Mouse (Mus musculus) intestine, embryonic 14.5 days (tissue): ENCODE data around the gene Elf2. TPM values are rescaled to one million over a fixed set of nuclear protein-coding genes. Genes with fewer than 3 reads are reported as not detected.
A peak's percentile ranks its signal among the peaks of the same experiment; 100 is the strongest.

Experiments
- ATAC-seq: fragments of 200-750 bp; cut with Nextera tagmentation; replicated peaks from 2 replicates; pipeline ENCODE4 v1.8.0; 2017; ENCODE audit warnings: low read depth, moderate number of reproducible peaks, moderate TSS enrichment, moderate library complexity; ENCODE audit not compliant: low FRiP score, low TSS enrichment
- DNase-seq: peaks from one replicate; pipeline ENCODE4 v3.0.0-alpha.2; 2018; ENCODE audit warnings: low spot score
- H3K27ac ChIP-seq: fragments of 300-500 bp; sonication (generic); 2 replicates; pipeline ENCODE4 v1.5.1; 2014; ENCODE audit warnings: low read depth, mild to moderate bottlenecking, control low read depth
- H3K27me3 ChIP-seq: fragments of 300-500 bp; sonication (generic); replicated peaks from 2 replicates; pipeline ENCODE4 v1.6.1; 2014; ENCODE audit warnings: low read length, control low read depth; ENCODE audit not compliant: control insufficient read depth, insufficient read depth
- H3K36me3 ChIP-seq: fragments of 300-500 bp; sonication (generic); 2 replicates; pipeline ENCODE4 v1.6.1; 2014; ENCODE audit warnings: low read length, control low read depth; ENCODE audit not compliant: control insufficient read depth, insufficient read depth
- H3K4me1 ChIP-seq: fragments of 300-500 bp; sonication (generic); replicated peaks from 2 replicates; pipeline ENCODE4 v1.6.1; 2014; ENCODE audit warnings: low read length, control low read depth, mixed read lengths; ENCODE audit not compliant: control insufficient read depth, insufficient read depth
- H3K4me2 ChIP-seq: fragments of 300-500 bp; sonication (generic); 2 replicates; pipeline ENCODE4 v1.6.1; 2014; ENCODE audit warnings: low read length
- H3K4me3 ChIP-seq: fragments of 300-500 bp; sonication (generic); 2 replicates; pipeline ENCODE4 v1.5.1; 2014; ENCODE audit warnings: low read depth, low read length, control low read depth, mixed read lengths
- H3K9ac ChIP-seq: fragments of 300-500 bp; sonication (generic); 2 replicates; pipeline ENCODE4 v1.6.1; 2014; ENCODE audit warnings: mild to moderate bottlenecking, low read length
- H3K9me3 ChIP-seq: fragments of 300-500 bp; sonication (generic); 2 replicates; pipeline ENCODE4 v1.6.1; 2016; ENCODE audit warnings: low read length, control low read depth; ENCODE audit not compliant: control insufficient read depth
- WGBS: fragments of 180-500 bp; shearing (Covaris S2); extraction: QIAGEN DNeasy Blood & Tissue Kit; methylation state at CpG from one replicate; pipeline ENCODE4 v1.1.7; 2014; 5-methylcytosine and 5-hydroxymethylcytosine counted together
- polyA plus RNA-seq: library from polyadenylated mRNA; unstranded; fragments of >200 nt; fragmentation: Nextera tagmentation; extraction: Ambion mirVana; gene quantifications from 2 replicates; pipeline ENCODE4 v1.2.1, GENCODE M21; 2014

The Elf2 gene
- polyA plus RNA-seq, 1 experiment from 2014 or later, result 65.1 TPM

DNA sequence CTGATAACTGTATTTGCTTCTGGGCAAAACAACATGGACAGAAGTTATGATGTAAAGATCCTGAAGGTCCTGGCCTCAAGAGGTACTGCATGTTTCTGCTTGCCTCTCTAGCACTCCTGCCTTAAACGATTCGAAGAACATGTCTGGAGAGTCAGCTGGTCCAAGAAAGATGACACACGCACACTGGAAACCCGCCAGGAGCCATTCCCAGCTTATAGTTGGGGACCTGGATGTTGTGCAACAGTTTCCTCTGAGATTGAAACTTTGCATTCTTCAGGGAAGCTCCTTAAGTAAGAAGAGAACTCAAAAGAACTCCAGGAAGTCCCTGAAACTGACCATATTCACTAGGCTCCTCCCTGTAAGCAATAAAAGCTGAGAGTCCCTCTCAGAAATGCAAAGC, 2.8 kb upstream of the Elf2 start:
- no peak for ATAC-seq
- Histone ChIP-seq H3K36me3 (no peaks in the 10 kb centered on the region), H3K9me3 (peaks cover 4% of the 10 kb centered on the region; the same call in 1 of the 2 replicates), H3K27ac (no peak overlapping the region), H3K4me2 (no peak overlapping the region), H3K9ac (no peak overlapping the region), H3K27me3 (no peaks in the 10 kb centered on the region), H3K4me3 (no peak overlapping the region), H3K4me1 (peaks cover 4% of the 10 kb centered on the region)
- WGBS, result 92% methylated on average over 4 of the region's 4 CpGs
- no peak for DNase-seq

GRCm38 (mm10) chr3:51342152-51342551, 1.7 kb upstream of the Elf2 start:
- H3K9me3 ChIP-seq, result peaks cover 4% of the 10 kb centered on the region; the same call in 1 of the 2 replicates

GRCm38 (mm10) chr3:51341268-51342081, 1.0 kb upstream of the Elf2 start:
- H3K27me3 ChIP-seq, result no peaks in the 10 kb centered on the region
- ATAC-seq (peak; percentile 80), DNase-seq (peak; percentile 91)
- peak overlapping the region; percentile 78 for H3K4me3 ChIP-seq
- peaks cover 4% of the 10 kb centered on the region; the same call in 1 of the 2 replicates for H3K9me3 ChIP-seq
- under 1% methylated on average over 78 of the region's 86 CpGs for WGBS
- no peaks in the 10 kb centered on the region for H3K36me3 ChIP-seq
- peak overlapping the region; percentile 79 for H3K9ac ChIP-seq
- peaks cover 4% of the 10 kb centered on the region for H3K4me1 ChIP-seq
- peak overlapping the region; percentile 94 for H3K27ac ChIP-seq
- H3K4me2 ChIP-seq, result peak overlapping the region; percentile 76

More at GRCm38 (mm10) chr3:51342152-51342551, 1.7 kb upstream of the Elf2 start:
- WGBS, result 6% methylated on average over 9 of the region's 9 CpGs
- Histone ChIP-seq H3K27ac (peak overlapping the region; percentile 94), H3K36me3 (no peaks in the 10 kb centered on the region), H3K9ac (peak overlapping the region; percentile 79), H3K4me3 (peak overlapping the region; percentile 78), H3K4me2 (peak overlapping the region; percentile 76), H3K4me1 (peaks cover 4% of the 10 kb centered on the region), H3K27me3 (no peaks in the 10 kb centered on the region)
- DNase-seq (no peak), ATAC-seq (no peak)

- Histone ChIP-seq H3K4me1 (peaks cover 4% of the 10 kb centered on the region), H3K4me2 (peak overlapping the region; percentile 76), H3K4me3 (peak overlapping the region; percentile 78), H3K27ac (peak overlapping the region; percentile 94), H3K9ac (peak overlapping the region; percentile 79), H3K9me3 (peaks cover 4% of the 10 kb centered on the region; the same call in 1 of the 2 replicates), H3K27me3 (no peaks in the 10 kb centered on the region), H3K36me3 (no peaks in the 10 kb centered on the region)
- WGBS, result 0% methylated on average over 90 of the region's 113 CpGs
- DNase-seq (peak; percentile 77), ATAC-seq (peak; percentile 57)
Observed at GRCm38 (mm10) chr3:51339734-51340551, 520 bp downstream of the Elf2 start.

DNA sequence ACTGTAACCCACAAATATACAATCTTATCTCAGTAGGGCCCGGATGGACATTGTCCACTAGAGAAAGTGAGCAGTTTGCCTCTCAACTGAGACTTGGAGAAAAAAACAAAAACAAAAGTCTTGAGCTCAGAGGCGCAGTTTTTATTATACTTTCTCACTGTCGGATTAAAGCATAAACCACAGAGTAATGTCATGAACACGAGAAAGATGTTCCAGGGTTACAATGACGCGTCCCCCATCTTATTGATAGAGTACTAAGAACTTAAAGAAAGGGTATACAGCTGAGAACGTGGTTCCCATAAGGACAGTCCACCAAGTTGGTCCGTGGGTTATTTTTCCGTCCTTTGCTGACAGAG, 1.1 kb downstream of the Elf2 start:
- H3K4me1 ChIP-seq, result peaks cover 4% of the 10 kb centered on the region
- peak overlapping the region; percentile 79 for H3K9ac ChIP-seq
- peak overlapping the region; percentile 76 for H3K4me2 ChIP-seq
- H3K36me3 ChIP-seq, result no peaks in the 10 kb centered on the region
- H3K9me3 ChIP-seq, result peaks cover 4% of the 10 kb centered on the region; the same call in 1 of the 2 replicates
- H3K27me3 ChIP-seq, result no peaks in the 10 kb centered on the region
- DNase-seq (no peak), ATAC-seq (no peak)
- no peak overlapping the region for H3K27ac ChIP-seq
- WGBS, result 1% methylated on average over 9 of the region's 9 CpGs
- peak overlapping the region; percentile 78 for H3K4me3 ChIP-seq

DNA sequence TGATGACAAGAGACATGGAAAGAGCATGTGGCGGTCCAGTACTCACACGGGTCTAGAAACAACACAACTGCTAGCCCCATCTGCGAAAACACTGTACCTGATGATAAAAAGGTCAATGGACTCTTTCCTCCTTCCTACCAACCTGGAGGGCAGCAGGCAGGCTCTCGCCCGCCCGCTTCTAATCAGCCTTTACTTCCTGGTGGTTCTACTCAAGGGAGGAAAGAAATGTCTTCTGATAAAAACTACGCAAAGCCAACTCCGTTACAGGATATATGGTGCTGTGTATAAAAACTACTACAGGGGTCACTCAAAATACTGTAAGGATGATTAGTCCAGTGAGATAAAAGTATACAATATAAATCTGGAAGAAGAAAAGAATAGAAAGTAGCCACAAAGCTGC, 5.1 kb downstream of the Elf2 start:
- peaks cover 8% of the 10 kb centered on the region; the same call in 1 of the 2 replicates for H3K4me1 ChIP-seq
- no peaks in the 10 kb centered on the region for H3K9me3 ChIP-seq
- WGBS, result 89% methylated on average over 8 of the region's 8 CpGs
- DNase-seq (no peak), ATAC-seq (no peak)
- H3K27me3 ChIP-seq, result no peaks in the 10 kb centered on the region
- H3K9ac ChIP-seq, result no peak overlapping the region
- no peak overlapping the region for H3K27ac ChIP-seq
- no peak overlapping the region for H3K4me2 ChIP-seq
- no peak overlapping the region for H3K4me3 ChIP-seq
- H3K36me3 ChIP-seq, result no peaks in the 10 kb centered on the region

DNA sequence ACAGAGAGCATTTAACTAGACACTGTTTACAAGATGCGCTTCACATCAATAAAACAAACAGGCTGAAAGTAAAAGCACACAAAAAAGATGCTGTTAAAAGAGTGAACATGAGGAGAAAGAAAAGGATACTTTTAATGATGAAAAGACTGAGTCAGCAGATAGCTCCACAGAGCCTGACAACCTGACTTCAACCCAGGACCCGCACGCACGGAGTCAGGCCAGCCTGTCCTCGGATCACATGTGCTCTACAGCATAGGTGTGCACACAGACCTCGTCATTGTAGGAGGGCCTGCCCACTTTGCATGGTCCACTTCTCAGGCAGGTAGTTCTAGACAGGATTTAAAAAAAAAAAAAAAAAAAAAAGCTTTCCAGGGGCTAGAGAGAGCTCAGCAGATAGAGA, 6.5 kb downstream of the Elf2 start:
- H3K4me3 ChIP-seq, result no peak overlapping the region
- no peaks in the 10 kb centered on the region for H3K36me3 ChIP-seq
- ATAC-seq (no peak), DNase-seq (no peak)
- no peak overlapping the region for H3K9ac ChIP-seq
- H3K4me1 ChIP-seq, result peaks cover 8% of the 10 kb centered on the region; the same call in 1 of the 2 replicates
- WGBS, result 70% methylated on average over 6 of the region's 6 CpGs
- H3K27me3 ChIP-seq, result no peaks in the 10 kb centered on the region
- no peak overlapping the region for H3K27ac ChIP-seq
- H3K4me2 ChIP-seq, result no peak overlapping the region
- no peaks in the 10 kb centered on the region for H3K9me3 ChIP-seq

DNA sequence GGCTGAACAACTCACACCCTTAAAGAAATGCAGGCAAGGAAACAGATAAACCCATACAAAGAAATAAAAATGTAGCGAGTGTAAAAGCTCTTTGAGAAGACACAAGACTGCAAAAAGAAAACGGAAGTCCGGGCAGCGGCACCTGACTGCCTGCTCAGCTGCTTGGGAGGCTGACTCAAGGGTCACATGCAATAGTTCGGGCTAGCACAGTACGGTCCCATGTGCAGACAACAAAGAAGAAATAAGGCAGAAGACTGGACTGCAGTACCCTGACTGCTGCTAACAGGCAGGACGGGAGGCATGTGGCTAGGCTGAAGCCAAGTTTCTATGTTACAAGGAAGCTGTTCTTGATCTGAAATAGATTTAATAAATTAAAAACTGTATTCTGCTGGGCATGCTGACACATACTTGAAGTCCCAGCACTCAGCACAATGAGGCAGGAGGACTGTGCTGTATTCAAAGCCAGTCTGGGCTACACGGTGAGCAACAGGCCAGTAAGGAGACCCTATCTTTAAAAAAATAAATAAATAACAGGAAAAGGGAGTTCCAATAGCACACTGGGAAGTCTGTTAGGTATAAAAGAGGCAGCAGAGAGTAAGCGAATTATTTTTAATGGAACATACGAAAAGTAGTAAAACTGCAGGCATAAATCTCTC, 7.1 kb downstream of the Elf2 start:
- H3K4me2 ChIP-seq, result no peak overlapping the region
- H3K36me3 ChIP-seq, result no peaks in the 10 kb centered on the region
- WGBS, result 47% methylated on average over 10 of the region's 10 CpGs
- no peak overlapping the region for H3K27ac ChIP-seq
- no peak overlapping the region for H3K4me3 ChIP-seq
- peaks cover 8% of the 10 kb centered on the region; the same call in 1 of the 2 replicates for H3K4me1 ChIP-seq
- ATAC-seq, result 0 out of 2 replicates have a peak, but pooled peaks have one; percentile 50
- no peaks in the 10 kb centered on the region for H3K27me3 ChIP-seq
- DNase-seq, result peak; percentile 63
- H3K9ac ChIP-seq, result no peak overlapping the region
- no peaks in the 10 kb centered on the region for H3K9me3 ChIP-seq
